Mouse (Mus musculus) adrenal gland, postnatal 36 days (tissue): ENCODE results near the gene Pfkm. TPM values are rescaled to one million over a fixed set of nuclear protein-coding genes. Genes with fewer than 3 reads are reported as not detected.

ENCODE experiments used
- DNase-seq, 2 experiments: peaks; one replicate each; pipeline ENCODE4 v3.0.0; 2021; ENCODE audit warnings: mixed read lengths in 1 of 2
- long read RNA-seq, 2 experiments: library from polyadenylated mRNA; stranded (forward); transcript quantifications; one replicate each; pipeline ENCODE4 v2.0.0; 2021; ENCODE audit warnings: borderline sequencing depth in 2 of 2
- total RNA-seq, 2 experiments: library from RNA; stranded (reverse); gene quantifications; 2 replicates each; pipeline ENCODE4 v1.2.3; 2021

The Pfkm gene
- 10 to 100 TPM; 59.9 to 65.4 TPM for total RNA-seq
- long read RNA-seq, experiment 1, transcript Pfkm-201 (23 exons, 2,879 nt), result major isoform, 21 of 39 reads
- long read RNA-seq, experiment 1, partial matches to known transcripts, result 7 of 39 reads
- long read RNA-seq, experiment 1, other reads (novel, unspliced or antisense), result 11 of 39 reads
- long read RNA-seq, experiment 2, transcript Pfkm-201 (23 exons, 2,879 nt), result major isoform, 5 of 14 reads
- long read RNA-seq, experiment 2, partial matches to known transcripts, result 2 of 14 reads
- long read RNA-seq, experiment 2, other reads (novel, unspliced or antisense), result 7 of 14 reads

DNA sequence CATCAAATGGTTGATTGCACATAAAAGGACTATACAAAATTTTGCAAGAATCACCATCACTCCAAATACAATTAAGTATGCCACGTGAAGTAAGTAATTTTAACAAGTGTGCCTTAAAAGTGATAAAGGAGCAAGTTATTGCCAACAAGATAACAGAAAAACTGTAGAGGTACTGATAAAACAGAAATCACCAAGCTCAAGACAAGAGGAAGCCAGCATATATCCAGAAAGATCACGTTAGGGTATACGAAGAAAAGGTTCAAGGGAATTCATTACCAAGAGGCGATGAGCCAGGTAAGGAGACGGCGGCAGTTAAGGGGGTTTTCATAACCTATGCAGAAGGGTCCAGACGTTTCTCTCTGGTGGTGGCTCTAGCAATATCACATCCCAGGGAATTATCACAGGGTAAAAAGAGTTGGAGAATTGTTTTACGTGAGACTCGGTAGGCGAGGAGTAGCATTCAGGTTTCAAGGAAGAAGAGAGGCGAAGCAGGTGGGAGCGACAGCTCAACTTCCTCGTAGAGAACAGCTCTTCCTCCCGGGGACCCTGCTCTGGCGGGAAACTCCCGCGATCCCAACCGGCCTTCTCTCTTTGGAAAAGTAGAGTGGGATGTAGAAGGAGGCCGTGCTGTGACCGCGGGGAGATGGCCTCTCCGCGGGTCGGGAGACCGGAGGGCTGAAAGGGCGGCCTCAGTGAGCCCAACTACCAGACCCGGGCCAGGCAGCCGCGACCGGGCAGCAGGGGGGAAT is at the start of gene Pfkm:
TSS of gene Pfkm (plus strand) at position 218 of the 749 bp plus-strand sequence.
- DNase-seq, result no peak

DNA sequence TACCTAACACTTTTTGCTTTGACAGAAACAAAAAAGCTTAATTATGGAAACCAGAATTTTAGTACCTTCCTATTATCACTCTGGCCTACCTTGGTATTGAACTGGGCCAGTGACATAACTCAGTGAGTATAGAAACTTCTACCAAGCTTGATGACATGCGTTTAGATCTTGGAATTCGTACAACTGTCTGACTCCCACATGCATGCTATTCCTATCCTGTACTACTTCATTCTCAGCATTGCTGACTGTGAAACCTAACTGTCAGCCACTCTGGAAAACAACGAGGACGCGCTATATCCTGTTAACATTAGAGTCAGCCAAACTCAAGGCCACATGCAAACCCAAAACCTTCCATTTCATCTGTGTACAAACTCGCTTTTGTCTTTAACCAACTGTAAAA is 48.4 kb upstream of the Pfkm start:
- no peak for DNase-seq

DNA sequence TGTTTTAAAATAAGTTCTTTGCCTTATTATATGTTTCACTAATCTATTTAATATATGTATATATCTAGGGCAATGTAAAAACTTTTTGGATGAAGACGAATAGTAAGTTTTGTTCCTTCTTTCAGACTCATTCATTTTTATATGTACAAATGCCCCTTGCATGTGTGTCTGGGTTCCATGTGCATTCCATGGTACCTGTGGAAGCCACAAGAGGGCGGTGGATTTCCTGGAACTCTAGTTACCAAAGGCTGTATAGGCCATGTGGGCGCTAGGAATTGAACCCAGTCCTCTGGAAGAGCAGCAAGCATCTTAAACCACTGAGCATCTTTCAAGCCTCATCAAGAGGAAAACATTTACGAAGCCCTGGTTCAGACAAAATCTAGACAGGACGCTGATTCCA is 48.0 kb upstream of the Pfkm start:
- no peak for DNase-seq

DNA sequence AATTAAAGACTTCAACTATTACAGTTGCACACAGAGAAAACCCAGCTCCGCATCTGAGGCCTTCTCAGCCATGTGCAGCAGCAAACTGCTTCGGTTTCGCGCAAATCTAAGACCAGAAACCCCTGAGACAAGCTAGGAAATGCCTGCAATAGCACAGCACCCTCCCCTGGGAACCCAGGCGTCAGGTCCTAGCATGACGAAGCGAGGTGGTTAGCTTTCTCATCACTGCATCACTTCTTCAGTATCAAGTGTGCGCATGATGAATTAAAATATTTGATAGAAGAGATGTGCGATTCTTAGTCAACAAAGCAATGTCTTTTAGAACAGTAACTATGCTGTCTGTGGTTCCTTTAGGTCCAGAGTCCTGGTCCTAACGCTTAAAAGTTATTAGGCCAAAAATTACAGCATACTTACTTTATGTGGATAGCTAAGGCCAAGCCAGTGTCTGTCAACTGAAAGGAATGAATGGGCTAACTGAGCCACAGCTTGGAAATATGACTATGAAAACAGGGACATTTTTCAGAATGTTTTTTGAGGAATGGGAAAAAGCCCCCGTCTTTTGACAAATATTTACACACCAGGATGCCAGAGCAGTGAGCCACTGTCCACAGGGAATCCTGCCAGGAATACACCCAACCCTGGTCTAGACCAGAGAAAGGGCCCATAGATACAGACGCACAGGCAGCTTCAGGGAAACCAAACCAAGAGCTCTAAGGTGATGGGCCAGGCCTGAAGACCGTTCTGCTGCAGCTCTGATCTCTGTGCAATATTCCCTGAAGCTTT is 43.3 kb upstream of the Pfkm start:
- DNase-seq, result no peak

DNA sequence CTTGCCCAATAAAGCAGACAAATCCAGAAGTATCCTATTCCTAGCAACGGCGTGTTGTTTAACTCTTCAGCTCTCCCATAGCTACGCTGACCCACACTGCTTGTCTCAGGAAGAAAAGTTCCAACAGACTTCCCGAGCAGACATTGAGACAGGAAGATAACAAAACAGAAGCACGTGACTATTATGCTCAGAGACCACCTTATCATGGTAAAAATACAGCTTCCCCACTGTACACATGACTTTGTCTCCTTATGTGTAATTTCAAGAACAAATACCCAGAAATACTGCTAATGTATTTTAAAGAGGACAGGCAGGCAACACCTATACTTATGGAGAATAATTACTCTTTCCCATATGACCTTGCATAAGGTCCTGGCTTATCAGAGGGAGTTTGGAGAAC is 40.7 kb upstream of the Pfkm start:
- no peak for DNase-seq

DNA sequence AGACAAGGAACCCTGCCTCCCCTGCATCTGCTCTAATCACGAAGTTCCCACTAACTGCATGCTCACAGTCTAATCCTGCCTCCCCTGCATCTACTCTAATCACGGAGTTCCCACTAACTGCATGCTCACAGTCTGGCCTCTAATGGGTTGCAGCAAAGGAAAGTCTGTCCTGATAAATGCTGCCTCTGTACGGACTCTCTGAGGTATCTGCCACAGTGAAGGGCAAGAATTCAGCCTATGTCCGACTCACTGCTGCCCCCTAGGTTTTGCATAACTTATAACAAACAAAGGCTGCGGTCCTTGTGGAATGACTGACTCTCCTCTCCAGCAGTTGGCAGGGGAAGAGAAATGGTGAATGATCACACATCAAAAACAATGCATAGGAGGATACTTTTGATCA is 37.1 kb upstream of the Pfkm start:
- DNase-seq, result peak; percentile 9 to 37

DNA sequence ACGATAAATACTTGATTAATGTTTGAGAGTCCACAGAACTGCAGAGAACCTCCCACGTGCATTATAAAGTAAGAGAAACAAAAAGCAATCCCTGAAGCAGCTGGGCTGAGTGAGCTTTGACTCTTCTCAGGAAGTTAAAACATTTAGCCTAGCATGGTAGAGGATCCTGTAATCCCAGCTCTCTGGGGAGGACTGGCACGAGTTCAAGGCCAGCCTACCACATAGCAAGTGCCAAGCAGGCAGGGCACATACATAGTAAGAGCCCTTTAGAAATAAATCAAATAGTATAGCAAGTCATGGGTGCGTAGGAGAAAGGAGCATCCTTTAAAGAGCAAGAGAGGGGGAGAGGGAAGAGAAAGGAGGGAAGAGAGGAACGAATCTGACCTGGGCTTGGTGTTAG is 26.5 kb upstream of the Pfkm start:
- DNase-seq, result peak; percentile 71 to 72

DNA sequence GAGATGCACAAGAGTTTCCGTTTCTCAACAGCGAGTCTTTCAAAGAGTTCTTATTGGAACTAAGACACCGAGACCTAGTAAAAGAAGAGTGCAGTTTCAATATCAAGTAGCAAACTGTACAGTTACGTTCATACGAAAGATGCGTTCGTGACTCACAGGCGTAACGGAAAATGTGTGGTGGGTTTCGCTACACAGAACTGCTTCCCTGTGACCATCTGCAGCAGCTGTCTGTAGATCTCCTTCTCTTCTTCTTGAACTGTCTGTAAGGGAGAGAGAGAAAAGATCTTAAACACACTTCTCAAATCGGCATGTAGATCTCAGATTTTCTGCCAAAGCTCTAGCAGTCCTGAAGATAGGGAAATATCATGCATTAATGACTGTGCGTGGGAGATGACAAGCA is 25.8 kb upstream of the Pfkm start:
- DNase-seq, result no peak

DNA sequence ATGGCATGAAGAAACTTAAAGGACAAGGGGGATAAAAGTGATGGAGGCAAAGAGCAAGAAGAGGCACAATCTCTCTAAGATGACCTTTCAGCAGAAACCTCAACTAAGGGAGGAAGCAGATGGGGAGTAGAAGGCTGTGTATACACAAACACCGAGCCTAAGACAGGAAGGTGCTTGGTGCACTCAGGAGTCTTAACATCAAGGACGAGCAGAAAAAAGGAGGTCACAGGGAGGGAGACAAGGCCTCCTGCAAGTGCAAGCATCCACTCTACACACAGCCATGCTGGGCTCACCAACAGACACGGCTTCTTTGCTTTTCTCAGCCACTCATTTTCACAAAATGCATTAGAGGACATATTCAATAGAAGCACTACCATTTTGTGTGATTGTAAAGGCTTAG is 24.9 kb upstream of the Pfkm start:
- no peak for DNase-seq

DNA sequence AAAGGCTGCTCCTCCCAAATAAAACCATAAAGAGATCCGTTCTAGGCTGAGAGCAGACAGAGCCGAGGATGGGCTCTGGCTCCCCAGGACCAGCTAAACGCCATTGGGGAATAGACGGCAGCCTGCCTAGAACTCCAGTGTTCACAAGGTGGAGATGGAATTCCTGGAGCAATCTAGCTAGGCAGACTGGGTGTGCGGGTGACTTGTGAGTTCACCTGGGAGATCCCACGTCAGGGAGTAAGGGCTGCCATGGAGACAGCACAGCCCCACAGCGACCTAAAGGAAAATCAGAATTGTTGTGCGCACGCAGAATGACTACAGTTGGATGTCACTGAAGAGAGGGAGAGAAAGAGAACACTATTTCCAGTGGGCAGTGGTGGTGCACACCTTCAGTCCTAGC is 23.9 kb upstream of the Pfkm start:
- no peak for DNase-seq

DNA sequence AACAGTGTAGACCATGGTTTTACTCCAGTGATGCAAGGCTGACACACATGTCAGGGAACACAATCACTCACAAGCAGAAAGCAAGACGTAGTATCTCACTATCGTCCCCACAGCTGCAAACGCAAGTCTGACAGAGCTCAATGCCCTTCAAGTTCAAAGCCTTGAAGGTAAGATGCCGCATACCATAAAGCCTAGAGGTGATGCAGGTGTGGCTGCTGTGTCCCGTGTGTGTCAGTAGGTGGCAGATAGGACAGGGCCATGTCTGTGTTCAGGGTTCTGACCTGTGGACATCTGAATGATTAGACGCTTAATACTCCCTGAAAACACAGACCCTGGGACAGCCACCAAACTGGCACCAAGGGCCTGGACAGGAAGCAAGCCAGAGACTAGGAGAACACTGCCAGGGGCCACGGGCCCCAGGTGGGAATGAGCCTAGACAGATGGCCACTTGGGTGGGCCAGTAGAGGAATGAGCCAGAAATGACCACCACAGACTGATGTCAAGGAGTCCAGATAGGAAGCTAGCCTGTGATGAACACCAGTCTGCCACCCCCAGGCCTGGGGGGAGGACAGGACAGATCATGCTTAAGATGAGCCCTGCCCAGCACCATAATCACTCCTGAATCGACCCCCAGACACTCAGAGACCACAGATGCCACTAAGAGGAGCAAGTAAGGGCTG is 22.7 kb upstream of the Pfkm start:
- DNase-seq, result no peak

DNA sequence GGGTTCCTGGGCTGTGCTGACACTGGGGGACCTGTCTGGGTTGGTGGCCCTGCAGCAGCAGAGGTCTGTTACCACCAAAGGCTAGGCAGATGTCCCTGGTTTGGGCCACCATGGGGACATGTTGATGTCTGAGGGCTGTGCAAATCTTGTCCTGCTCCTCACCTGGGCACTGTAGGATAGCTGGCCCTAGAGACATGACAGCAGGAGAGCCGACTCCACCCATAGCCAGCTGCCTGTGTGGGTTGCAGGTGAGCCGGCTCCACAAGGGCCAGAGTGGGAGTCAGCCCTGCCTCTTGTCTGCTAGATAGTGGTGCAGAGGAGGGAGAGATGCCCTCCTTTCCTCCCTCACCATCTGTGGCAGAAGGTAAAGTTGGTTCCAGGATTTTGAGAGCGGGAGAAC is 22.0 kb upstream of the Pfkm start:
- DNase-seq, result no peak

DNA sequence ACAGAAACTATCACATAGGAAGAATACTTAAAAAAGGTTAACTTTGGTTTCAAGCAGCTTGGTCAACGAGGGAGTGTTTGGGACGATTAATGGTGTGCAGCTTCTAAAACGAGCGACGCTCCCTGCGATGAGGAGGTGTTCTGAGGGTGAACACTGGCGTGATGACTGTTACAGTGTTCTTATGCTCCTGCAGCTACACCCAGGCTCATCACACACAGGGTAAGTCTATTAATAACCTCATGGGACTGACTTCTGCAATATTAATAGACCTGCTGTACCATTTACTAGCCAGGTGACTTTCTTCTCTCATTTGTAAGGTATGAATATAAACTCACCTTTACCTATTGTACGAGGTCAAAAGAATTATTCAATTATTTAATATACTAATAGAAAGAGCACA is 17.9 kb upstream of the Pfkm start:
- no peak for DNase-seq

DNA sequence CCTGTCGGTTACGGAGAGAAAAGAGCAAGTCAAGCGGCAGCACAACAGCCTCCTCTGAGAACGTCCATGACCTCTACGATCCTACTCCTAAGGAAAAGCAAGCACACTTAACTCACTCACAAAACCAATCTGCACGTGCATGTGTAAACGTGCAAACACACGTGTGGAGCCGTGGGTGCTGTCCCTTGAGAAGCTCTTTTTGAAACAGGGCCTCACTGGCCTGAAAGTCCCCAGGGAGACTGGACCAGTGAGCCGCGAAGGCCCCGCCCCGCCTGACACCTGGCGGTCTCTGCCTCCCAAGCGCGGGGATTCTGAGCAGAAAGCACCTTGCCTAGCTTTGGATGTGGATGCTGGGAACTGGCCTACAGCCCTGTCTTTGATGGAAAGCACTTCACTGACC is 17.4 kb upstream of the Pfkm start:
- no peak for DNase-seq

DNA sequence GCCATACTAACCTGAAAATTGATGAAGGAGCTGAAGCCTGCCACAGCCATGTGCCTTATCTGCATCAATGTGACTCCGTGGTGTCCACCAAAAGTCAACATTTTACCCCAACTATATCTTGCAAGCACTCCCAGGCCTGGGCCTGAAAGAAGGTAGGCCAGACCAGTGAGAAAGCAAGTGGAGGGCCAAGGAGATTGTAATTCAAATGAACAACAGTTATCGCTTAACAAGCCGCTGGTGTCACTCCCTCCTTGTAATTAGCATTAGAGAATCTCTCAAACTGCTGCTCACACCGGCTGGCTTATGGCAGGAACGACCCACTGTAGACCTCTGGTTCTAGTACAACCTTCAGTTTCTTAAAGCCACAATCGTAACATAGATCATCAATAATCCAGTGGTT is 15.5 kb upstream of the Pfkm start:
- DNase-seq, result no peak

DNA sequence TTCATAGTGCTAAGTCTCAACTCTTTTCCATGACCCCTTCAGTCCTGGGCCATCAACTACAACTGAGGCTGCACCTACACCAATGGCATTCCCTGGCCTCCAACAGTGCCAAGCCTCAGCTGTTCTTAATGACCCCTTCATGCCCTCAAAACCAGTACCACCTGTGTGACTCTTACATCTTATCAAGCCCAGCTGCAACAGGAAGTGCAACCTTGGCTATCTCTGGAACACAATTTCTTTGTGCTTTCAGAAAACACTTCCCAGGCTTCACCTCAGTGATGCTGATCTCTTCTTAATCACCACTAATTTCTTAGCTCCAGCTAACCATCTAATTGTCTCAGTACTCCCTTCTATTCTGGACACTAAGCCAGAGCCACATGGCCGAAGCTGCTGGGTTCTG is 3.5 kb upstream of the Pfkm start:
- no peak for DNase-seq

DNA sequence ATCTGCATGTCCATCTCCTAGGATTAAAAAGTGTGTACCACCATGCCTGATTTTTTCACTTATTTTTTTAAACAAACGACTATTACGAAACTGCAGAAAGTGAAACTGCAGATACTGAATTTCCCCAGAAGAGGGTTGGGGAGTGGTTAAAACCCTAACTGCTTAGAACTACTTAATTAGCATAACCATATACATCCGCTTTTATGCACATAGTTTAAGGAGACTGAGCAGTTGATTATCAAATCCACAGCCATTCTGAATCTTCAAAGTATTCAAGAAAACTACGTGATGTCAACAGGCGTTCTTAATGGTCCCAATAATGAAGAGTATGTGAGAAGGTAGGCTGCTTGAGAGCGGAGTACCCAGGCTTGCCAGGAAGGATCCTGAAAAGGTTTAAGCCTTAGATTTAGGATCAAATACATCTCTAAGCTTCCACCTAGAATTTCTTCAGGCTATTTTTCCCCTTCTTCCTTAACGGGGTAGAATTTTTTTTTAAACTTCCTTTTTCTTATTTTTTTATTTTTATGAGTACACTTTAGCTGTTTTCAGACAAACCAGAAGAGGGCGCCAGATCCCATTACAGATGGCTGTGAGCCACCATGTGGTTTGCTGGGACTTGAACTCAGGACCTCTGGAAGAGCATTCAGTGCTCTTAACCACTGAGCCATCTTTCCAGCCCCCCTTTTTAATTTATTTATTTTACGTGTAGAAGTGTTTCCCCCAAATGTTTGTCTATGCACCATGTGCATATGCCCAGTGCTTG is 2.8 kb upstream of the Pfkm start:
- DNase-seq, result peak; percentile 37 to 61

DNA sequence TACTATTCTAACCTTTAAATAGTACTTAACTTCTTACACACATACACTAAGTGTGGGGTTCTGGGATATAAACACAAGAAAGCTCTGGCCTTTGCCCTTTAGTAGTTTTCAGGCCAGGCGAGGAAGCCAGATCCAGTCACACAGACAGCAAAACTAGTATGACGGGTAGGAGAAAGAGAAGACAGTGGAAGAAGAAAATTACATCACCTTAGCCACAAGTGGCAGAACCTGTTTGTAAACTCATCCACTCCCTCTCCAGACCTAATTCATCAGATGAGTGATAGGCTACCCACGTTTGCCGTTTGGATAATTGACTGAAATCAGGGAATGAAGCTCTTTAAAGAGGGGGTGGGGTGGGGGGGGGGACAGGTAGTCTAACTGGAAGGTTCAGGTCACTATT is 548 bp upstream of the Pfkm start:
- DNase-seq, result no peak

DNA sequence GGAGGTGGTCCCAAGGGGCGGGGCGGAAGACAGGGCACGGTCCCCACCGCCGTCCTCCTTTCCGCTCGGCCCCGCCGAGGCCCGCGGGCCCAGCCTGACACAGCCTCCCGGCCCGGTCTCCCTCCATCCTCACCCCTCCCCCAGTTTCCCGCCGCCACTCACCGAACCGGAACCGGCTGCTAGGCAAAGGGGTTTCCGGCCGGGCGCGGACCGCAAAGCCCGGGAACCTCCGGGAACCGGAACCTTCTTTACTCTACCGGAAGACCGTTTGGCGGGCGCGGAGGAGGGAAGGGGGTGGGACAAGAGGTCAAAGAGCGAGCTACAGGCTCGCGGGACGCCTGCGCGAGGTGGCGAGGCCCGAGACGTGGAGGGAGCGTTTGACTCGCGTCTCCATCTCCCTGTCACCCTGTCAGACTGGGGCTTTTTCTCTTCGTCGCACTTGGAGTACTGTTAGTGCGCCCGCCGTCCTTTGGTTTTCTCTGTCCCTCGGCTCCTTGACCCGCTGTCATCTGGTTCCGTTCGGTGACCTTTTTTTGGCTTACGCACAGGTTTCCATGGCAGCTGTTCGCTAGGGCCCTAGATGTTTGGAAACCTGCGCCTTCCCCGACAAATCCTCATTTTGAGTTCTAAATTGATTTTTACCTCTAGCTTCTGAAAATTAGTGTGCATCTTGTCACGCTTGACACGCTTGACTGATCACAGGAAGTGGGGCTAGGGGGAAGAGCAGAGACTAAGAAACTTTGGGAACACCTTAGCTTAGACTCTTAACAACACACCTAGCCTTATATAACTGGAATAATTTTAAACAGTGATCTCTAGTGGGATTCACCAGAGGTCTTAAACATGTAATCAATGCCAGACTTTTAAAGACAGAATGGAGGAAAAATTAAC is 977 bp downstream of the Pfkm start, which contains the start of gene Senp1:
TSS of gene Senp1 (minus strand) at position 624 of the 891 bp plus-strand sequence.
- peak; percentile 90 to 93 for DNase-seq

DNA sequence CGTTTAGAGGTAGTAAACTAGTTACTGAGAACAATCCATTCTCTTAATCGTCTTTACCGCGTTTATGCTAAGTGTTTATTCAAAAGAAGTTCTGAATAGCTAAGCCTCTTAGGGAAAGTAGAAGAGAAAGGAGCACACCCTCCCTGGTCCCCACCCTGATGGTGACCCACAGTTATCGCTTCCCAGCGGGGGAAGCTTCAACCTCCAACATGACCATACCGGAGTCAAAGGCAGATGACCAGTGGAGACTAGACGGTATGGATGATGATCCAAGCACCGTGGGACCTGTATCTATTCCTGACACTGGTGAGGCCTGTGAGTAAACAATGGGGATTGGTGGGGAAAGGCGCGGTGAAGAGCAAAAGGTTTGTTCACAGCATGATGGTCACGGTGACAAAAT is 2.5 kb downstream of the Pfkm start:
- no peak for DNase-seq

DNA sequence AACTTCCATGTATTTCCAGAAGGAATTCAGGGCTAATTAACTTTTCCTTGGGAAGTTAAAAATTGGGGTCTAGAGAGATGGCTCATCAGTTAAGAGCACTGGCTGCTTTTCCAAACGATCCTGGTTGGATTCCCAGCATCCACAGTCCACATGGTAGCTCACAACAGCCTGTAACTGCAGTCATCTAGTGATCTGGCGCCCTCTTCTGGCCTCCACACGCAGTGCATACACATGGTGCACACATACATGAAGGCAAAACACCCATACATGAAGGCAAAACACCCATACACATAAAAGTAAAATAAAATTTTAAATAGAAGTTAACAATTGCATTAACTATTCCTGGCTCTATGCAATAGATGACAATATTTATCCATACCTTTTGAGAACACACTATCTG is 4.6 kb downstream of the Pfkm start:
- DNase-seq, result no peak
